Comparison of ENCODE assay signal across 14 mouse cellular contexts in the genomic region with DNA sequence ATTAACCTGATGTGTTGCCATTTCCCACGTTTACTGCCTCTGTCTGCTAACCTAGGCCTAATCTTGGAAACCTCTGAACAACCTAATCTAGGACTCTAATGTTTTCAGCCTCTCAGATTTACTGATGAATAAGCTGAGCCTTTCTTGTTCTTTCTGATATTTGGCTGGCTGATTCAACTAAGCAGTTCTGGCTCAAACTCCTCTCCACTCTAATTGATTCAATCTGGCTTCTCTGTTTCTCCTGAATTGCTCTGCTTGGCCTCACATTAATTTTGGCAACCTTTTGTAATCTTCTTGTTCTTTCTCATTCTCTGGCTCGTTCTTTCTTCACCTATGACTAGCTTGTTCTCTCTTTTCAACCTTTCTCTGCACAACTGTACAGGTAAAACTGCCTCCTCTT.
"Had no signal": no experiment of that assay in that cellular context is flagged by ENCODE, and none has a peak within 500 bp of the region (broad histone marks: within the 10 kb centered on the region; RNA-seq: fewer than 3 reads in every experiment).

No protein-coding gene starts in this region.

- H3K36me3 ChIP-seq: kidney, embryonic 15.5 days; limb, embryonic 15.5 days; liver, embryonic 12.5 days; midbrain, embryonic 15.5 days; neural tube, embryonic 12.5 days had no signal

- H3K4me3 ChIP-seq: kidney, embryonic 15.5 days; limb, embryonic 15.5 days; liver, embryonic 12.5 days; megakaryocyte, embryonic 14.5 days; midbrain, embryonic 15.5 days; neural tube, embryonic 12.5 days had no signal

- ATAC-seq: liver, embryonic 12.5 days; midbrain, embryonic 15.5 days had no signal

- H3K4me2 ChIP-seq: kidney, embryonic 15.5 days; limb, embryonic 15.5 days; liver, embryonic 12.5 days; lung, embryonic 14.5 days; midbrain, embryonic 11.5 days; midbrain, embryonic 15.5 days; neural tube, embryonic 12.5 days had no signal

- H3K27ac ChIP-seq: kidney, embryonic 15.5 days; limb, embryonic 15.5 days; liver, embryonic 12.5 days; midbrain, embryonic 15.5 days; neural tube, embryonic 12.5 days had no signal

- H3K4me1 ChIP-seq: kidney, embryonic 15.5 days; limb, embryonic 15.5 days; liver, embryonic 12.5 days; megakaryocyte, embryonic 14.5 days; midbrain, embryonic 15.5 days; neural tube, embryonic 12.5 days had no signal

- DNase-seq: kidney, postnatal 14 days; left cerebral cortex, postnatal 4 days; lung, embryonic 14.5 days; lung, postnatal 10 days; lung, postnatal 4 days; right cerebral cortex, postnatal 14 days; thymus, postnatal 36 days had no signal

- H3K9ac ChIP-seq: kidney, embryonic 15.5 days; limb, embryonic 15.5 days; liver, embryonic 12.5 days; lung, embryonic 14.5 days; midbrain, embryonic 15.5 days; neural tube, embryonic 12.5 days had no signal

- H3K27me3 ChIP-seq: kidney, embryonic 15.5 days; limb, embryonic 15.5 days; liver, embryonic 12.5 days; megakaryocyte, embryonic 14.5 days; midbrain, embryonic 15.5 days; neural tube, embryonic 12.5 days had no signal

- H3K9me3 ChIP-seq: kidney, embryonic 15.5 days; limb, embryonic 15.5 days; liver, embryonic 12.5 days; megakaryocyte, embryonic 14.5 days; midbrain, embryonic 15.5 days; neural tube, embryonic 12.5 days had no signal
